Mouse (Mus musculus): Measurements from ENCODE around the gene Otulin. TPM values are rescaled to one million over a fixed set of nuclear protein-coding genes. Genes with fewer than 3 reads are reported as not detected.

Gene Otulin
- polyA plus RNA-seq, 1 experiment from 2014 or later = 35.0 TPM

GRCm38 (mm10) chr15:27604558-27604957 is 25.9 kb downstream of the Otulin start:
- no peaks in the 10 kb centered on the region for H3K4me1 ChIP-seq
- no peak overlapping the region for H3K4me2 ChIP-seq
- H3K27me3 ChIP-seq (replicated peaks) = no peaks in the 10 kb centered on the region
- ATAC-seq = no peak
- 75% methylated on average over 3 of the region's 3 CpGs for WGBS (ENCODE audit: insufficient replicate concordance)
- no peak overlapping the region for H3K4me3 ChIP-seq
- no peak overlapping the region for H3K27ac ChIP-seq
- H3K36me3 ChIP-seq = peaks cover 86% of the 10 kb centered on the region
- no peaks in the 10 kb centered on the region for H3K9me3 ChIP-seq (replicated peaks)
- H3K9ac ChIP-seq = no peak overlapping the region

DNA sequence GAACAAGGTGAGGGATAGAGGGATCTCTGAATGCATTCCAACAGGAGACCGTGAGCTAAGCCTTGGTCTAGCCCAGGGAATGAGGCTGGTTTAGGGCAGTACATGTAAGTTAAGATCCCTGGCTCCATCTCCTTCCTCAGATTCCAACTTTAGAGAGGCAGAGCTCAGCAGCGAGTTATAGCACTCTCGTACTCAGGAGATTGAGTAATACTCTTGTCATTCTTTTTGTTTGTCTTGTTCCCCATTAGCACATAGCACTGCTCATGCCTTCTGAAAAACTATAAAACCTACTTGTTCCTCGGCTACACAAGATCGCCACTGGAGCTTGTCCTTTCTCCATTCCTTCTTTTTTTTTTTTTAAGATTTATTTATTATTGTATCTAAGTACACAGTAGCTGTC is 30.0 kb downstream of the Otulin start:
- 81% methylated on average over 5 of the region's 5 CpGs for WGBS (ENCODE audit: insufficient replicate concordance)
- H3K27me3 ChIP-seq (replicated peaks) = no peaks in the 10 kb centered on the region
- 0 out of 2 replicates have a peak, but pooled peaks cover 12% of the 10 kb centered on the region for H3K4me1 ChIP-seq
- H3K36me3 ChIP-seq = peaks cover 84% of the 10 kb centered on the region
- ATAC-seq = no peak
- H3K9me3 ChIP-seq (replicated peaks) = no peaks in the 10 kb centered on the region
- H3K27ac ChIP-seq = no peak overlapping the region
- H3K9ac ChIP-seq = no peak overlapping the region
- H3K4me3 ChIP-seq = no peak overlapping the region
- H3K4me2 ChIP-seq = no peak overlapping the region

DNA sequence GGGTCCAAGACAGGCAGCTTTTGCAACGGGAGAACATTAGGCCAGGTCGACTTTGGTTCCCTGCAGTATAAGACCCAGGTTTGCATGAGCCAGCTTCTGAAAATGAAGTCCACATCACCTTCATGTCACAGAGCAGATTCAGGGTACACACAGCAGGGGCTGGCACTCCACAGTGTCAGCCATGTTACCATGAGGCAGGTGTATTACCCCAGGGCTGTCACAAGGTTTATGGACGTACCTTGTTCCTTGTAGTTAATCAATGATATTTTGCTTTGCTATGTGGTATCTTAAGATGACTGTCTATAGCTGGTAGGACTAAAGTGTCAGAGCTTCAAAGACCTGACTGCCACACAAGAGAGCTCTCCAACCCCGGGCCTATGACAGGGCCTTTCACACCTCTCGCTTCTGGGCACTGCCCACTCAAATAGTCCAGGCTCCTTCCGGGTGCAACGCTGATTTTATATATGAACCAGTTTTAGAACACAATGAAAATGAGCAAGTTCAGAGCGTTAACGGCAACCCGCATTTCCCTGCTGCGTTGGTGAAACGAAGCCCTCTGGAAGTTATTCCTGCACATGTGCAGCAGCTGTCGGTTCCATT is 31.6 kb downstream of the Otulin start:
- Histone ChIP-seq H3K9ac (no peak overlapping the region), H3K27me3 (replicated peaks) (no peaks in the 10 kb centered on the region), H3K27ac (no peak overlapping the region), H3K4me1 (0 out of 2 replicates have a peak, but pooled peaks cover 12% of the 10 kb centered on the region), H3K9me3 (replicated peaks) (no peaks in the 10 kb centered on the region), H3K4me3 (no peak overlapping the region), H3K4me2 (no peak overlapping the region), H3K36me3 (peaks cover 88% of the 10 kb centered on the region)
- WGBS (ENCODE audit: insufficient replicate concordance) = 90% methylated on average over 13 of the region's 13 CpGs
- ATAC-seq = no peak

GRCm38 (mm10) chr15:27597516-27597915 is 33.0 kb downstream of the Otulin start:
- Histone ChIP-seq H3K9ac (no peak overlapping the region), H3K27ac (no peak overlapping the region), H3K4me1 (0 out of 2 replicates have a peak, but pooled peaks cover 12% of the 10 kb centered on the region), H3K4me2 (no peak overlapping the region), H3K36me3 (peaks cover 90% of the 10 kb centered on the region), H3K27me3 (replicated peaks) (no peaks in the 10 kb centered on the region), H3K4me3 (no peak overlapping the region), H3K9me3 (replicated peaks) (no peaks in the 10 kb centered on the region)
- 80% methylated on average over 4 of the region's 4 CpGs for WGBS (ENCODE audit: insufficient replicate concordance)
- ATAC-seq = no peak

DNA sequence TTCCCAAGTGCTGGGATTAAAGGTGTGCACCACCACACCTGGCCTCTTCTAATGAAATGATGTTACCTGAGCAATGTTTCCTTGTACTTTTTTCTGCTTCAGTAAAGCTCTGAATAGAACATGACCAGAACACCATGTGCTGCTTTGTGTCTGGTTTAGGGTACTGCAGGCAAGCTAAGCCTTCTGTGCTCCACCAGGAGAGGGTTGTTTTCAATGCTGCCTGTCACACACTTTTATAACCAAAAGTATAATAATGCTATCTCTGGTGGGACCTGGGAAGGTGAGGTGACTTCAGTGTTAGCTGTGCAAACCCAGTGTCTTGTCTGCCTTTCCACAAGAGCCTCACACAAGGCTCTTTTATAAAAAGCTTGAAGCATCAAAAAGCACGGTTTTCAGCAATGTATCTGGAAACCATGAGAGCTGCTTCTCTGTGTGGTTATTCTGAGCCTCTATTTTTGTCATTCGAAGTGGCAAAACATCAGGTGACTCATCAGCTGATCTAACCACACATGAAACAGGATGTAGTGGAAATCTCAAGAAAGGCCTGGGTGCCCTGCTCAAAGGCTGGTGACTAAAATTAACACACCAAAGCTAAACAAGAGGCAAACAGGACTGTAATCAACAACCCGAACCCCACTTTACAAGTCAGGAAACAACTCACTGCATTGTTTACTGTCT is 33.9 kb downstream of the Otulin start:
- Histone ChIP-seq H3K27ac (no peak overlapping the region), H3K27me3 (replicated peaks) (no peaks in the 10 kb centered on the region), H3K4me2 (no peak overlapping the region), H3K9ac (no peak overlapping the region), H3K4me3 (no peak overlapping the region), H3K9me3 (replicated peaks) (no peaks in the 10 kb centered on the region), H3K36me3 (peaks cover 94% of the 10 kb centered on the region), H3K4me1 (0 out of 2 replicates have a peak, but pooled peaks cover 12% of the 10 kb centered on the region)
- no peak for ATAC-seq
- 31% methylated on average over 3 of the region's 3 CpGs for WGBS (ENCODE audit: insufficient replicate concordance)

DNA sequence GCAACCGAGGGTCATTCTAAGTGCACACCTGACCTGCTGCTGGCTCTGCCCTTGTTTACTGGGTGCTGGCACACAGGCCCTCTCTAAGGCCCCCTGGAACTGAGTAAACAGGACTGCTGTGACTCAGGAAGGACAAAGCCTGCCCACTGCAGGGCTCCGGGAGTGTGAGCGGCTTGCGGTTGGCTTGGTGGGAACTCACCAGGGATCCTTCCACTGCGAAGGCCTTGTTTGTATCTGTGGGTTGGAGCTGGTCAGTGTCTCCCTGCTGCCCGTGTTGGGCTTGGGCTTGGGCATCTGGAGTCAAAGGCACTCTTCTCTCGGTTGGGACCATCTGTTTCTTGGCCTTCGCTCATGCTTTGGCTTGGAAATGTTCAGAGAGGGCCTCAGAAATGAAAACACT is 34.9 kb downstream of the Otulin start:
- Histone ChIP-seq H3K4me3 (no peak overlapping the region), H3K4me2 (no peak overlapping the region), H3K9ac (no peak overlapping the region), H3K36me3 (peaks cover 94% of the 10 kb centered on the region), H3K27ac (no peak overlapping the region), H3K27me3 (replicated peaks) (no peaks in the 10 kb centered on the region), H3K9me3 (replicated peaks) (no peaks in the 10 kb centered on the region), H3K4me1 (0 out of 2 replicates have a peak, but pooled peaks cover 12% of the 10 kb centered on the region)
- ATAC-seq = no peak
- WGBS (ENCODE audit: insufficient replicate concordance) = 75% methylated on average over 8 of the region's 8 CpGs

DNA sequence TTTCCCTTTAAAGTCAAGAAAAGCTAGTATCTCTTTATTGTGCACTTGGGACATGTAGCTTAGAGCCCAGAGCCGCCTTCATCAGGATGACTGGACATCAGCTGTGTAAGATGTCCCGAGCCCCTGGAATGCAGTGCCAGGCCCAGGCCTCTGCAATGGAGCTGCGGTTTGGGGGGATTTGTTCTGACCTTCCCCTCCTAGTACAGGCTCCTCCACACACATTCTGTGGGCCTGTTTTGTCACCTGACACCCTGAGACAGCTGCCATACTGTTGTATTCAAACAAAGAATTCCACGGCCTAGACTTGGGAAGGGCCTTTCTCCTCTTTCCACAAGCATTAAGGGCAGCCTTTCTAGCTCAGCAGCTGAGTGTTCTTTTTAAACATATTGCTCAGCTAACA is 35.5 kb downstream of the Otulin start:
- 85% methylated on average over 4 of the region's 4 CpGs for WGBS (ENCODE audit: insufficient replicate concordance)
- H3K4me1 ChIP-seq = 0 out of 2 replicates have a peak, but pooled peaks cover 12% of the 10 kb centered on the region
- no peak overlapping the region for H3K4me2 ChIP-seq
- no peak overlapping the region for H3K4me3 ChIP-seq
- H3K27ac ChIP-seq = no peak overlapping the region
- H3K9ac ChIP-seq = no peak overlapping the region
- peaks cover 94% of the 10 kb centered on the region for H3K36me3 ChIP-seq
- no peak for ATAC-seq
- H3K27me3 ChIP-seq (replicated peaks) = no peaks in the 10 kb centered on the region
- no peaks in the 10 kb centered on the region for H3K9me3 ChIP-seq (replicated peaks)

GRCm38 (mm10) chr15:27593717-27594116 is 36.8 kb downstream of the Otulin start:
- no peak for ATAC-seq
- 87% methylated on average over 13 of the region's 13 CpGs for WGBS (ENCODE audit: insufficient replicate concordance)
- no peak overlapping the region for H3K4me2 ChIP-seq
- H3K4me3 ChIP-seq = no peak overlapping the region
- peaks cover 87% of the 10 kb centered on the region for H3K36me3 ChIP-seq
- 0 out of 2 replicates have a peak, but pooled peaks cover 12% of the 10 kb centered on the region for H3K4me1 ChIP-seq
- H3K9me3 ChIP-seq (replicated peaks) = no peaks in the 10 kb centered on the region
- H3K9ac ChIP-seq = no peak overlapping the region
- no peak overlapping the region for H3K27ac ChIP-seq
- H3K27me3 ChIP-seq (replicated peaks) = no peaks in the 10 kb centered on the region

GRCm38 (mm10) chr15:27592620-27593320 is 37.7 kb downstream of the Otulin start:
- Histone ChIP-seq H3K36me3 (peaks cover 82% of the 10 kb centered on the region), H3K4me1 (0 out of 2 replicates have a peak, but pooled peaks cover 12% of the 10 kb centered on the region), H3K9ac (no peak overlapping the region), H3K4me3 (no peak overlapping the region), H3K27ac (no peak overlapping the region), H3K9me3 (replicated peaks) (no peaks in the 10 kb centered on the region), H3K4me2 (no peak overlapping the region), H3K27me3 (replicated peaks) (no peaks in the 10 kb centered on the region)
- no peak for ATAC-seq
- 84% methylated on average over 19 of the region's 19 CpGs for WGBS (ENCODE audit: insufficient replicate concordance)

DNA sequence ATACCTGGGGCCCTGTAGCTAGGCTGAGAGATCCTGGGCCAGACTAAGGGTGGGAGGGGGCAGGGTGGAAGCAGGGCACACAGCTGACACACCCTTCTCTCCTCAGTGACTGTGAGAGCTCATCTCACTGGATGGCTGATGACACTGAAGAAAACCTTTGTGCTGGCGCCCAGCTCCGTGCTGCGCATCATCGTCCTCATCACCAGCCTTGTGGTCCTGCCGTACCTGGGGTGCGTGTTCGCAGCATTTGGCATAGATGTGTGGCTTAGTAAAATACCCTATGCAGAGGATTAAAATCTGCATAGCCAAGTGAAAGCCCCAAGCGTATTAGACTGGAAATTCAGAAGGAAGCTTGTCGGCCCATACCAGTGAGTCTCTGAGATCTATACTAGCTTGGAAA is 39.7 kb downstream of the Otulin start:
- WGBS (ENCODE audit: insufficient replicate concordance) = 94% methylated on average over 9 of the region's 9 CpGs
- peaks cover 76% of the 10 kb centered on the region for H3K36me3 ChIP-seq
- no peaks in the 10 kb centered on the region for H3K4me1 ChIP-seq
- no peaks in the 10 kb centered on the region for H3K9me3 ChIP-seq (replicated peaks)
- ATAC-seq = no peak
- H3K27me3 ChIP-seq (replicated peaks) = no peaks in the 10 kb centered on the region
- no peak overlapping the region for H3K4me3 ChIP-seq
- no peak overlapping the region for H3K9ac ChIP-seq
- no peak overlapping the region for H3K27ac ChIP-seq
- H3K4me2 ChIP-seq = no peak overlapping the region

GRCm38 (mm10) chr15:27588087-27588826 is 42.2 kb downstream of the Otulin start:
- Histone ChIP-seq H3K36me3 (peaks cover 70% of the 10 kb centered on the region), H3K9me3 (replicated peaks) (no peaks in the 10 kb centered on the region)
- WGBS (ENCODE audit: insufficient replicate concordance) = 82% methylated on average over 14 of the region's 14 CpGs

More at GRCm38 (mm10) chr15:27588087-27588826, 42.2 kb downstream of the Otulin start:
- Histone ChIP-seq H3K27ac (no peak overlapping the region), H3K9ac (no peak overlapping the region), H3K4me1 (no peaks in the 10 kb centered on the region), H3K27me3 (replicated peaks) (no peaks in the 10 kb centered on the region), H3K4me2 (no peak overlapping the region), H3K4me3 (no peak overlapping the region)
- no peak for ATAC-seq
